Mouse (Mus musculus) forebrain, embryonic 15.5 days (tissue): ENCODE measurements around the gene Amot. TPM values are rescaled to one million over a fixed set of nuclear protein-coding genes. Genes with fewer than 3 reads are reported as not detected.
A peak's percentile ranks its signal among the peaks of the same experiment; 100 is the strongest.

Source experiments
- ATAC-seq: fragments of 200-750 bp; cut with Nextera tagmentation; replicated peaks from 2 replicates; pipeline ENCODE4 v1.8.0; 2017; ENCODE audit warnings: mild to moderate bottlenecking, moderate TSS enrichment, moderate library complexity
- H3K27ac ChIP-seq: fragments of 300-500 bp; sonication (generic); replicated peaks from 2 replicates; pipeline ENCODE4 v1.5.1; 2015; ENCODE audit warnings: mild to moderate bottlenecking, inconsistent platforms
- H3K27me3 ChIP-seq: fragments of 300-500 bp; sonication (generic); 2 replicates; pipeline ENCODE4 v1.6.1; 2015; ENCODE audit warnings: inconsistent platforms
- H3K36me3 ChIP-seq: fragments of 300-500 bp; sonication (generic); 2 replicates; pipeline ENCODE4 v1.6.1; 2015; ENCODE audit warnings: mild to moderate bottlenecking, inconsistent platforms
- H3K4me1 ChIP-seq: fragments of 300-500 bp; sonication (generic); 2 replicates; pipeline ENCODE4 v1.6.1; 2015; ENCODE audit warnings: inconsistent platforms
- H3K4me2 ChIP-seq: fragments of 300-500 bp; sonication (generic); replicated peaks from 2 replicates; pipeline ENCODE4 v1.6.1; 2015; ENCODE audit warnings: mild to moderate bottlenecking, inconsistent platforms
- H3K4me3 ChIP-seq: fragments of 300-500 bp; sonication (generic); 2 replicates; pipeline ENCODE4 v1.5.1; 2015; ENCODE audit warnings: mild to moderate bottlenecking, inconsistent platforms
- H3K9ac ChIP-seq: fragments of 300-500 bp; sonication (generic); replicated peaks from 2 replicates; pipeline ENCODE4 v1.6.1; 2015; ENCODE audit warnings: mild to moderate bottlenecking, inconsistent platforms
- H3K9me3 ChIP-seq: fragments of 300-500 bp; sonication (generic); 2 replicates; pipeline ENCODE4 v1.6.1; 2016; ENCODE audit warnings: inconsistent platforms
- WGBS: fragments of 180-500 bp; shearing (Covaris S2); methylation state at CpG from one replicate; pipeline ENCODE4 v1.1.7; 2015; ENCODE audit warnings: mixed read lengths; 5-methylcytosine and 5-hydroxymethylcytosine counted together
- polyA plus RNA-seq: library from polyadenylated mRNA; unstranded; fragments of >200 nt; fragmentation: Nextera tagmentation; extraction: Ambion mirVana; gene quantifications from 2 replicates; pipeline ENCODE4 v1.2.1, GENCODE M21; 2015

The Amot gene
- 8.4 and 10.3 TPM in 2 replicates for polyA plus RNA-seq

GRCm38 (mm10) chrX:145504717-145505415 lies at the start of gene Amot:
Gene Amot, minus strand, starts transcription at chrX:145505181.
- WGBS: 21% methylated on average over 33 of the region's 34 CpGs
- Histone ChIP-seq H3K27ac (peak within 1 kb of the TSS; percentile 40; the same call in 1 of the 2 replicates), H3K27me3 (no peaks in the 10 kb centered on the region), H3K36me3 (no peaks in the 10 kb centered on the region), H3K9me3 (no peaks in the 10 kb centered on the region), H3K4me3 (peak within 1 kb of the TSS; percentile 54), H3K4me2 (peak within 1 kb of the TSS; percentile 56), H3K4me1 (0 out of 2 replicates have a peak, but pooled peaks cover 7% of the 10 kb centered on the region), H3K9ac (peak within 1 kb of the TSS; percentile 55)
- peak; percentile 93 for ATAC-seq

GRCm38 (mm10) chrX:145545060-145545459 lies 40.1 kb upstream of the Amot start:
- Histone ChIP-seq H3K27ac (no peak overlapping the region), H3K9ac (no peak overlapping the region), H3K27me3 (no peaks in the 10 kb centered on the region), H3K4me3 (no peak overlapping the region), H3K4me1 (0 out of 2 replicates have a peak, but pooled peaks cover 3% of the 10 kb centered on the region), H3K9me3 (no peaks in the 10 kb centered on the region), H3K4me2 (no peak overlapping the region), H3K36me3 (no peaks in the 10 kb centered on the region)
- 63% methylated on average over 3 of the region's 3 CpGs for WGBS
- no peak for ATAC-seq

- no peak; the same call in 1 of the 2 replicates for ATAC-seq
- no peaks in the 10 kb centered on the region for H3K9me3 ChIP-seq
- 0 out of 2 replicates have a peak, but pooled peaks cover 3% of the 10 kb centered on the region for H3K4me1 ChIP-seq
- no peak overlapping the region for H3K9ac ChIP-seq
- H3K36me3 ChIP-seq: no peaks in the 10 kb centered on the region
- no peak overlapping the region for H3K4me3 ChIP-seq
- WGBS: 29% methylated on average over 4 of the region's 4 CpGs
- H3K27ac ChIP-seq: no peak overlapping the region
- H3K4me2 ChIP-seq: no peak overlapping the region
- no peaks in the 10 kb centered on the region for H3K27me3 ChIP-seq
These were observed 38.9 kb upstream of the Amot start for GRCm38 (mm10) chrX:145543602-145544490.

- H3K27ac ChIP-seq: peak overlapping the region; percentile 47; the same call in 1 of the 2 replicates
- no peaks in the 10 kb centered on the region for H3K9me3 ChIP-seq
- peak; percentile 20; the same call in 1 of the 2 replicates for ATAC-seq
- no peak overlapping the region for H3K4me3 ChIP-seq
- H3K4me2 ChIP-seq: no peak overlapping the region
- no peaks in the 10 kb centered on the region for H3K36me3 ChIP-seq
- no peaks in the 10 kb centered on the region for H3K27me3 ChIP-seq
- H3K9ac ChIP-seq: no peak overlapping the region
- WGBS: 42% methylated on average over 1 of the region's 1 CpGs
- 0 out of 2 replicates have a peak, but pooled peaks cover 3% of the 10 kb centered on the region for H3K4me1 ChIP-seq
These were observed 36.1 kb upstream of the Amot start for GRCm38 (mm10) chrX:145541050-145541449.

GRCm38 (mm10) chrX:145540321-145540720 lies 35.3 kb upstream of the Amot start:
- H3K9ac ChIP-seq: no peak overlapping the region
- WGBS: 87% methylated on average over 1 of the region's 1 CpGs
- H3K36me3 ChIP-seq: no peaks in the 10 kb centered on the region
- ATAC-seq: no peak
- no peaks in the 10 kb centered on the region for H3K27me3 ChIP-seq
- no peak overlapping the region for H3K27ac ChIP-seq
- no peaks in the 10 kb centered on the region for H3K9me3 ChIP-seq
- no peak overlapping the region for H3K4me2 ChIP-seq
- no peak overlapping the region for H3K4me3 ChIP-seq
- H3K4me1 ChIP-seq: 0 out of 2 replicates have a peak, but pooled peaks cover 3% of the 10 kb centered on the region

GRCm38 (mm10) chrX:145529602-145530001 lies 24.6 kb upstream of the Amot start:
- no peaks in the 10 kb centered on the region for H3K9me3 ChIP-seq
- H3K4me1 ChIP-seq: no peaks in the 10 kb centered on the region
- H3K9ac ChIP-seq: no peak overlapping the region
- H3K27ac ChIP-seq: no peak overlapping the region
- no peaks in the 10 kb centered on the region for H3K27me3 ChIP-seq
- 46% methylated on average over 1 of the region's 1 CpGs for WGBS
- no peak for ATAC-seq
- H3K4me2 ChIP-seq: no peak overlapping the region
- H3K36me3 ChIP-seq: no peaks in the 10 kb centered on the region
- no peak overlapping the region for H3K4me3 ChIP-seq

- no peak overlapping the region for H3K4me3 ChIP-seq
- H3K27me3 ChIP-seq: no peaks in the 10 kb centered on the region
- ATAC-seq: no peak
- no peak overlapping the region for H3K27ac ChIP-seq
- no peak overlapping the region for H3K4me2 ChIP-seq
- WGBS: 68% methylated on average over 10 of the region's 10 CpGs
- H3K9ac ChIP-seq: no peak overlapping the region
- no peaks in the 10 kb centered on the region for H3K36me3 ChIP-seq
- no peaks in the 10 kb centered on the region for H3K4me1 ChIP-seq
- no peaks in the 10 kb centered on the region for H3K9me3 ChIP-seq
These were observed 11.5 kb upstream of the Amot start for GRCm38 (mm10) chrX:145516322-145517066.

GRCm38 (mm10) chrX:145515498-145516158 lies 10.6 kb upstream of the Amot start:
- Histone ChIP-seq H3K9me3 (no peaks in the 10 kb centered on the region), H3K9ac (no peak overlapping the region), H3K27me3 (no peaks in the 10 kb centered on the region), H3K27ac (no peak overlapping the region), H3K36me3 (no peaks in the 10 kb centered on the region), H3K4me2 (no peak overlapping the region), H3K4me3 (no peak overlapping the region), H3K4me1 (no peaks in the 10 kb centered on the region)
- no peak for ATAC-seq
- WGBS: 65% methylated on average over 9 of the region's 9 CpGs

GRCm38 (mm10) chrX:145510675-145511074 lies 5.7 kb upstream of the Amot start:
- Histone ChIP-seq H3K4me2 (no peak overlapping the region), H3K4me1 (no peaks in the 10 kb centered on the region), H3K36me3 (no peaks in the 10 kb centered on the region), H3K27ac (no peak overlapping the region), H3K9me3 (no peaks in the 10 kb centered on the region), H3K27me3 (no peaks in the 10 kb centered on the region), H3K9ac (no peak overlapping the region), H3K4me3 (no peak overlapping the region)
- 39% methylated on average over 3 of the region's 3 CpGs for whole genome bisulfite sequencing
- no peak for ATAC-seq

GRCm38 (mm10) chrX:145505457-145506201 lies 648 bp upstream of the Amot start:
- peak; percentile 95 for ATAC-seq
- Histone ChIP-seq H3K4me1 (0 out of 2 replicates have a peak, but pooled peaks cover 7% of the 10 kb centered on the region), H3K9ac (peak overlapping the region; percentile 55), H3K9me3 (no peaks in the 10 kb centered on the region), H3K4me2 (peak overlapping the region; percentile 56), H3K36me3 (no peaks in the 10 kb centered on the region), H3K27ac (0 out of 2 replicates have a peak overlapping the region, but pooled peaks have one; percentile 40), H3K4me3 (peak overlapping the region; percentile 54), H3K27me3 (no peaks in the 10 kb centered on the region)
- WGBS: 20% methylated on average over 14 of the region's 14 CpGs
